Mouse (Mus musculus) left cerebral cortex, adult 2 months (tissue): ENCODE results near the gene Zfhx3. TPM values are rescaled to one million over a fixed set of nuclear protein-coding genes. Genes with fewer than 3 reads are reported as not detected.

Experiments
- DNase-seq, 2 experiments: peaks; one replicate each; pipeline ENCODE4 v3.0.0; 2021 to 2022; ENCODE audit warnings: low spot score in 2 of 2, mixed read lengths in 1 of 2; ENCODE audit errors: extremely low spot score in 1 of 2
- H3K27ac ChIP-seq: fragments of 200-600 bp; 2 replicates; pipeline ENCODE4 v1.8.1; 2022
- H3K4me3 ChIP-seq: fragments of 200-600 bp; 2 replicates; pipeline ENCODE4 v1.8.1; 2022
- CTCF ChIP-seq: fragments of 200-600 bp; IDR thresholded peaks from 2 replicates; pipeline ENCODE4 v1.8.1; 2022; ENCODE audit warnings: antibody characterized with exemption, mild to moderate bottlenecking, moderate library complexity
- intact Hi-C: fragments of 180-260 bp; cut with DNase I; formaldehyde crosslinking; loops from one replicate; pipeline ENCODE4 v1.15.1; 2025
- total RNA-seq, 2 experiments: library from RNA; stranded (reverse); gene quantifications; 2 replicates each; pipeline ENCODE4 v1.2.3; 2021

Zfhx3 gene
- total RNA-seq, 2 experiments from 2014 or later: 5.0 to 5.1 TPM

GRCm38 (mm10) chr8:108885861-108886260 lies 943.4 kb downstream of the Zfhx3 start:
- Histone ChIP-seq H3K27ac (no peak overlapping the region), H3K4me3 (no peak overlapping the region)
- no peak for TF ChIP-seq CTCF
- DNase-seq: no peak
- intact Hi-C loops: loop anchor here (1.0 to 5.0 kb wide), 4 partner anchors 25 to 651 kb away; no protein-coding TSS in a partner anchor

- intact Hi-C loops: loop anchor here (1.0 to 5.0 kb wide), 4 partner anchors 25 to 651 kb away; no protein-coding TSS in a partner anchor
Measured at GRCm38 (mm10) chr8:108886599-108887255, 944.3 kb downstream of the Zfhx3 start.

GRCm38 (mm10) chr8:108887256-108887615 lies 944.8 kb downstream of the Zfhx3 start:
- intact Hi-C loops: loop anchor here (2.0 to 5.0 kb wide), 2 partner anchors 298 to 650 kb away; no protein-coding TSS in a partner anchor
- H3K4me3 ChIP-seq: no peak overlapping the region
- H3K27ac ChIP-seq: no peak overlapping the region
- no peak for TF ChIP-seq CTCF
- DNase-seq: no peak

More at GRCm38 (mm10) chr8:108886599-108887255, 944.3 kb downstream of the Zfhx3 start:
- peak; percentile 93 for TF ChIP-seq CTCF
- no peak overlapping the region for H3K27ac ChIP-seq
- peak; percentile 75 to 89 for DNase-seq
- H3K4me3 ChIP-seq: peak overlapping the region; percentile 25; the same call in 1 of the 2 replicates

GRCm38 (mm10) chr8:108887890-108888289 lies 945.4 kb downstream of the Zfhx3 start:
- intact Hi-C loops: loop anchor here (2.0 to 5.0 kb wide), 2 partner anchors 297 to 649 kb away; no protein-coding TSS in a partner anchor
- H3K4me3 ChIP-seq: no peak overlapping the region
- no peak overlapping the region for H3K27ac ChIP-seq
- no peak for TF ChIP-seq CTCF
- no peak for DNase-seq

- no peak overlapping the region for H3K4me3 ChIP-seq
- no peak overlapping the region for H3K27ac ChIP-seq
- TF ChIP-seq CTCF: no peak
- DNase-seq: no peak
- intact Hi-C loops: loop anchor here (5.0 kb wide), 1 partner anchor 648 kb away; no protein-coding TSS in a partner anchor
Measured at GRCm38 (mm10) chr8:108888924-108889323, 946.5 kb downstream of the Zfhx3 start.

GRCm38 (mm10) chr8:108889406-108889805 lies 947.0 kb downstream of the Zfhx3 start:
- TF ChIP-seq CTCF: no peak
- intact Hi-C loops: loop anchor here (5.0 kb wide), 1 partner anchor 648 kb away; no protein-coding TSS in a partner anchor
- no peak overlapping the region for H3K4me3 ChIP-seq
- H3K27ac ChIP-seq: no peak overlapping the region
- DNase-seq: no peak

GRCm38 (mm10) chr8:108894287-108894686 lies 951.8 kb downstream of the Zfhx3 start:
- no peak for DNase-seq
- intact Hi-C loops: no loop called here
- Histone ChIP-seq H3K27ac (no peak overlapping the region), H3K4me3 (no peak overlapping the region)
- no peak for TF ChIP-seq CTCF

GRCm38 (mm10) chr8:108896468-108897346 lies 954.3 kb downstream of the Zfhx3 start:
- Histone ChIP-seq H3K4me3 (no peak overlapping the region), H3K27ac (peak overlapping the region; percentile 36; the same call in 1 of the 2 replicates)
- peak; percentile 62 to 75 for DNase-seq
- intact Hi-C loops: no loop called here
- TF ChIP-seq CTCF: no peak

- no peak overlapping the region for H3K27ac ChIP-seq
- H3K4me3 ChIP-seq: no peak overlapping the region
- no peak for TF ChIP-seq CTCF
- no peak for DNase-seq
- intact Hi-C loops: no loop called here
Measured at GRCm38 (mm10) chr8:108897347-108898100, 955.1 kb downstream of the Zfhx3 start.

GRCm38 (mm10) chr8:108899251-108899771 lies 956.9 kb downstream of the Zfhx3 start:
- intact Hi-C loops: no loop called here
- DNase-seq: no peak
- no peak for TF ChIP-seq CTCF
- H3K4me3 ChIP-seq: no peak overlapping the region
- H3K27ac ChIP-seq: no peak overlapping the region

GRCm38 (mm10) chr8:108900541-108900940 lies 958.1 kb downstream of the Zfhx3 start:
- TF ChIP-seq CTCF: no peak
- no peak for DNase-seq
- Histone ChIP-seq H3K27ac (no peak overlapping the region), H3K4me3 (no peak overlapping the region)
- intact Hi-C loops: no loop called here
